Mouse (Mus musculus): ENCODE data around the gene Syt11.
"Not testable (repeated sequence)": the region's sequence is repeated elsewhere in the genome, so short reads cannot be mapped to it uniquely, and the experiment has no call there.

The Syt11 gene

GRCm38 (mm10) chr3:88774939-88775841 is at the start of gene Syt11:
TSS of gene Syt11 (minus strand) at chr3:88775164.
- DNase-seq (ENCODE audit: low read depth, low spot score) = not testable (repeated sequence)

- DNase-seq (ENCODE audit: low read depth, low spot score) = no peak
Observed at GRCm38 (mm10) chr3:88803910-88804540, 29.1 kb upstream of the Syt11 start.

GRCm38 (mm10) chr3:88797507-88797906 is 22.5 kb upstream of the Syt11 start:
- DNase-seq (ENCODE audit: low read depth, low spot score) = peak; percentile 38

- DNase-seq (ENCODE audit: low read depth, low spot score) = not testable (repeated sequence)
Observed at GRCm38 (mm10) chr3:88788033-88788432, 13.1 kb upstream of the Syt11 start.

- not testable (repeated sequence) for DNase-seq (ENCODE audit: low read depth, low spot score)
Observed at GRCm38 (mm10) chr3:88786805-88787204, 11.8 kb upstream of the Syt11 start.

- DNase-seq (ENCODE audit: low read depth, low spot score) = not testable (repeated sequence)
Observed at GRCm38 (mm10) chr3:88786323-88786722, 11.4 kb upstream of the Syt11 start.

- DNase-seq (ENCODE audit: low read depth, low spot score) = no peak
Observed at GRCm38 (mm10) chr3:88784889-88785288, 9.9 kb upstream of the Syt11 start.

GRCm38 (mm10) chr3:88773163-88773562 is 1.8 kb downstream of the Syt11 start:
- DNase-seq (ENCODE audit: low read depth, low spot score) = not testable (repeated sequence)

- peak; percentile 87 for DNase-seq (ENCODE audit: low read depth, low spot score)
Observed at GRCm38 (mm10) chr3:88772399-88772798, 2.6 kb downstream of the Syt11 start.

- DNase-seq (ENCODE audit: low read depth, low spot score) = not testable (repeated sequence)
Observed at GRCm38 (mm10) chr3:88771941-88772280, 3.1 kb downstream of the Syt11 start.

- peak; percentile 35 for DNase-seq (ENCODE audit: low read depth, low spot score)
Observed at GRCm38 (mm10) chr3:88771189-88771940, 3.6 kb downstream of the Syt11 start.

GRCm38 (mm10) chr3:88762401-88762831 is 12.5 kb downstream of the Syt11 start:
- peak; percentile 18 for DNase-seq (ENCODE audit: low read depth, low spot score)

GRCm38 (mm10) chr3:88761619-88762018 is 13.3 kb downstream of the Syt11 start:
- DNase-seq (ENCODE audit: low read depth, low spot score) = peak; percentile 65

- no peak for DNase-seq (ENCODE audit: low read depth, low spot score)
Observed at GRCm38 (mm10) chr3:88758045-88758500, 16.9 kb downstream of the Syt11 start.

- DNase-seq (ENCODE audit: low read depth, low spot score) = no peak
Observed at GRCm38 (mm10) chr3:88756276-88756675, 18.7 kb downstream of the Syt11 start.

- DNase-seq (ENCODE audit: low read depth, low spot score) = peak; percentile 61
Observed at GRCm38 (mm10) chr3:88755541-88755940, 19.4 kb downstream of the Syt11 start.

- DNase-seq (ENCODE audit: low read depth, low spot score) = peak; percentile 81
Observed at GRCm38 (mm10) chr3:88754283-88754682, 20.7 kb downstream of the Syt11 start.

- DNase-seq (ENCODE audit: low read depth, low spot score) = peak; percentile 51
Observed at GRCm38 (mm10) chr3:88746871-88747231, 28.1 kb downstream of the Syt11 start.

GRCm38 (mm10) chr3:88746139-88746870 is 28.7 kb downstream of the Syt11 start:
- peak; percentile 15 for DNase-seq (ENCODE audit: low read depth, low spot score)

GRCm38 (mm10) chr3:88745534-88745933 is 29.4 kb downstream of the Syt11 start:
- no peak for DNase-seq (ENCODE audit: low read depth, low spot score)

GRCm38 (mm10) chr3:88740147-88740546 is 34.8 kb downstream of the Syt11 start:
- no peak for DNase-seq (ENCODE audit: low read depth, low spot score)

Data from ZHBTc4 (cell line).